Mouse (Mus musculus): ENCODE data around the gene Tcf3.

The Tcf3 gene

GRCm38 (mm10) chr10:80384115-80384639, 49.3 kb downstream of the Tcf3 start:
- DNase-seq, result no peak

GRCm38 (mm10) chr10:80383431-80383830, 50.0 kb downstream of the Tcf3 start:
- DNase-seq, result no peak

GRCm38 (mm10) chr10:80382641-80383365, 50.6 kb downstream of the Tcf3 start:
- no peak for DNase-seq

GRCm38 (mm10) chr10:80377716-80378115, 55.7 kb downstream of the Tcf3 start:
- DNase-seq, result no peak

- DNase-seq, result peak; percentile 98
Measured at GRCm38 (mm10) chr10:80376160-80376559, 57.3 kb downstream of the Tcf3 start.

GRCm38 (mm10) chr10:80374063-80374462, 59.4 kb downstream of the Tcf3 start:
- DNase-seq, result peak; percentile 75

- no peak for DNase-seq
Measured at GRCm38 (mm10) chr10:80372706-80373105, 60.7 kb downstream of the Tcf3 start.

- no peak for DNase-seq
Measured at GRCm38 (mm10) chr10:80371983-80372382, 61.5 kb downstream of the Tcf3 start.

- peak; percentile 64 for DNase-seq
Measured at GRCm38 (mm10) chr10:80371411-80371966, 62.0 kb downstream of the Tcf3 start.

GRCm38 (mm10) chr10:80369995-80370747, 63.3 kb downstream of the Tcf3 start:
- no peak for DNase-seq

- no peak for DNase-seq
Measured at GRCm38 (mm10) chr10:80368392-80368791, 65.1 kb downstream of the Tcf3 start.

- no peak for DNase-seq
Measured at GRCm38 (mm10) chr10:80367954-80368353, 65.5 kb downstream of the Tcf3 start.

- DNase-seq, result no peak
Measured at GRCm38 (mm10) chr10:80365736-80366135, 67.7 kb downstream of the Tcf3 start.

- no peak for DNase-seq
Measured at GRCm38 (mm10) chr10:80363734-80364133, 69.7 kb downstream of the Tcf3 start.

All from right cerebral cortex, postnatal 14 days (tissue).